Mouse (Mus musculus): ENCODE measurements around the gene Fam50b. TPM values are rescaled to one million over a fixed set of nuclear protein-coding genes. Genes with fewer than 3 reads are reported as not detected.

Gene Fam50b
- polyA plus RNA-seq, 1 experiment from 2014 or later, result not detected

DNA sequence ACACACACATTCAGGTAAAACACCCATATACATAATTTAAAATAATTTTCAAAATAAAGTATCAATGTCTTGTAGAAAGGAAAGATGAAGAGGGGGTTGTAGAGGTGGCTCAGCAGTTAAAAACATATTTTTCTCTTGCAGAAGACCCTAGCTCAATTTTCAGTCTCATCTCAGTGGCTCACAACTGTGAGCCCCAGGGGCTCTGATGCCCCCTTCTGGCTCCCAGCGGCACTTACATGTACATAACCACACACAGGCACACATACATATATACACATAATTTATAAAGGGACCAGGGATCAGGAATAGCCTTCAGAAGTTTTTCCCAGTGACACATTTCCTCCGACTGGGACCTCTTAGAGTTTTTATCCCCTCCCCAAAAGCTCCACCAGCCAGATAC is 7.6 kb upstream of the Fam50b start:
- no peaks in the 10 kb centered on the region for H3K9me3 ChIP-seq (ENCODE audit: control insufficient read depth, low read length)
- no peaks in the 10 kb centered on the region for H3K36me3 ChIP-seq (ENCODE audit: control insufficient read depth, insufficient read depth, low read length)
- no peak overlapping the region for H3K27ac ChIP-seq (replicated peaks; ENCODE audit: low read depth, low read length)
- no peak overlapping the region for H3K4me2 ChIP-seq (ENCODE audit: low read length)
- 0 out of 2 replicates have a peak, but pooled peaks cover 7% of the 10 kb centered on the region for H3K4me1 ChIP-seq (ENCODE audit: control insufficient read depth, insufficient read depth, low read length)
- no peak overlapping the region for H3K4me3 ChIP-seq (replicated peaks; ENCODE audit: low read depth, low read length)
- ATAC-seq (ENCODE audit: low FRiP score, low TSS enrichment), result no peak
- WGBS, result 92% methylated on average over 2 of the region's 2 CpGs
- H3K9ac ChIP-seq (replicated peaks; ENCODE audit: low read length), result no peak overlapping the region
- DNase-seq, result no peak
- no peaks in the 10 kb centered on the region for H3K27me3 ChIP-seq (ENCODE audit: control insufficient read depth, insufficient read depth, low read length)

DNA sequence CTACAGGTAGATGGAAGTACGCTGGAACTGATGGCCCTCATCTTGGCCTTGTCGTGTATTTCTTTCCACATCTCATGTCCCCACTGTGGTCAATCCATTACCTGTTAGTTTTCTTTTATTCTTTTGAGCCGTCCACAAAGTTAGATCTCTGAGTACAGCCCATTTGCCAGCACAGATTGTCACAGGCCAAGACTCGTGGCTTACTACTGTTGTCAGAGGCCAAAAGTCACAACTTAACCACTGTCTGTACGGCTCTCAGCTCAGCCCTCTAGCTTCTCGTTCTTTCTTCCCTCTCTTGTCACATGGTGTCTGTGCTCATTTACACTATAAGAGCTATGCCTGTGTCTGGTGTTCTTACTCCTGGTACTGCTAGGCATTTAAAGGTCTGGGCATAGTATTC is 3.1 kb upstream of the Fam50b start:
- no peak for ATAC-seq (ENCODE audit: low FRiP score, low TSS enrichment)

DNA sequence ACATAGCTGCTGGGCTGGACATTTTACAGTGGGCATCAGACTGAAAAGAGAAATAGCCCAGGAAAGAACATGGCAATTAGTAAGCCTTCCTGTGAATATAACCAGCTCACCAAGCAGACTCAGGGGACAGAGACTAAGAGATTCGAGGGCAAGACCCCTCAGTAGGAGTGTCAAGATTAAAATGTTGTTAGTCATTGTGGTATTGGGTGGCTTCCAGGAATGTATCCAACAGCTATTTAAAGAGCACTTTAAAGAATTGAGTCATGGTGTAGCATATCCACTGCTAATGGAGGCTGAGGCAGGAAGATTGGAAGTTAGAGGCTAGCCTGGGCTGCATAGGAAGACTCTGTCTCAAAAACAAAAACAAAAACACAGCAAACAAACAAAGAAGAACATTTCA is 870 bp upstream of the Fam50b start:
- Histone ChIP-seq H3K4me3 (replicated peaks; ENCODE audit: low read depth, low read length) (no peak overlapping the region), H3K4me2 (ENCODE audit: low read length) (no peak overlapping the region), H3K27ac (replicated peaks; ENCODE audit: low read depth, low read length) (no peak overlapping the region), H3K9ac (replicated peaks; ENCODE audit: low read length) (no peak overlapping the region), H3K9me3 (ENCODE audit: control insufficient read depth, low read length) (no peaks in the 10 kb centered on the region), H3K4me1 (ENCODE audit: control insufficient read depth, insufficient read depth, low read length) (no peaks in the 10 kb centered on the region), H3K27me3 (ENCODE audit: control insufficient read depth, insufficient read depth, low read length) (no peaks in the 10 kb centered on the region), H3K36me3 (ENCODE audit: control insufficient read depth, insufficient read depth, low read length) (no peaks in the 10 kb centered on the region)
- ATAC-seq (ENCODE audit: low FRiP score, low TSS enrichment) (no peak), DNase-seq (no peak)
- 58% methylated on average over 1 of the region's 1 CpGs for whole genome bisulfite sequencing

More for the DNA sequence above, 3.1 kb upstream of the Fam50b start:
- no peaks in the 10 kb centered on the region for H3K36me3 ChIP-seq (ENCODE audit: control insufficient read depth, insufficient read depth, low read length)
- no peak overlapping the region for H3K27ac ChIP-seq (replicated peaks; ENCODE audit: low read depth, low read length)
- DNase-seq, result no peak
- H3K4me3 ChIP-seq (replicated peaks; ENCODE audit: low read depth, low read length), result no peak overlapping the region
- H3K4me2 ChIP-seq (ENCODE audit: low read length), result no peak overlapping the region
- H3K9ac ChIP-seq (replicated peaks; ENCODE audit: low read length), result no peak overlapping the region
- H3K27me3 ChIP-seq (ENCODE audit: control insufficient read depth, insufficient read depth, low read length), result no peaks in the 10 kb centered on the region
- H3K9me3 ChIP-seq (ENCODE audit: control insufficient read depth, low read length), result no peaks in the 10 kb centered on the region
- 90% methylated on average over 6 of the region's 6 CpGs for WGBS
- no peaks in the 10 kb centered on the region for H3K4me1 ChIP-seq (ENCODE audit: control insufficient read depth, insufficient read depth, low read length)

DNA sequence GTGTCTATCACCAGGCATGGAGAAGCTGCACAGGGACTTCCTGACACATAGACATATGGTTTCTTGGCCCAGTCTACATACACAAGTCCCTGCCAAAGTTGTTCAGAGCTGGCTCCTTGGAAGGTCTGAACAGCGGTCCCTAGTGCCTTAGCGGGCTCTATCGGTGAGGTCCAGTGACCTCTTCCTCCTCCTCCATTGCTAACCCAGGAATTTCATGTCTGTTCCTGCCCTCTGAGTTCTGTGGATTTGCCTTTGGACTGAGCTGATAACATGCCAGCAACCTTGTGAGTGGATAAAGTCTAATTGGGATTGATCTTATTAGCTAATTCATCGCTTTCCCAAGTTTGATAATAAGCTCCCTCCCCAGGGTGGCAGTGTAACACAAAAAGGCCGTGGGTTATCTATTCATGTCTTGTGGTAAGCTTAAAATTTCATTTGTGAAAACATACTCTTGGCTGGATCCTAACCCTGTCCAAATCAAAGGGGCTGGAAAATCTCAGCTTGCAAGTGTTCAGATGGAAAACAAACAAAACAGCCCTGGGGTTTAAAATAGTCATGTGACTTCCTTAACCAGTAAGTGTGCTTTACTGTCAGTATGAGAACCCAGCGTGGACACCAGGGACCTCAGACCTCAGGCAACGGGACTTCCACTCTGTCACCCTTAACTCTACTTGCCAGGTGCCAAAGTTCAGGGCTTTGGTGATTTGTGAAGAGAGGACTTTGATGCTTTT is 3.5 kb downstream of the Fam50b start:
- 72% methylated on average over 7 of the region's 7 CpGs for WGBS
- no peak overlapping the region for H3K4me3 ChIP-seq (replicated peaks; ENCODE audit: low read depth, low read length)
- no peak for ATAC-seq (ENCODE audit: low FRiP score, low TSS enrichment)
- no peak overlapping the region for H3K9ac ChIP-seq (replicated peaks; ENCODE audit: low read length)
- H3K27ac ChIP-seq (replicated peaks; ENCODE audit: low read depth, low read length), result no peak overlapping the region
- no peak for DNase-seq
- no peak overlapping the region for H3K4me2 ChIP-seq (ENCODE audit: low read length)
- H3K4me1 ChIP-seq (ENCODE audit: control insufficient read depth, insufficient read depth, low read length), result no peaks in the 10 kb centered on the region
- no peaks in the 10 kb centered on the region for H3K9me3 ChIP-seq (ENCODE audit: control insufficient read depth, low read length)
- H3K27me3 ChIP-seq (ENCODE audit: control insufficient read depth, insufficient read depth, low read length), result no peaks in the 10 kb centered on the region
- H3K36me3 ChIP-seq (ENCODE audit: control insufficient read depth, insufficient read depth, low read length), result no peaks in the 10 kb centered on the region

DNA sequence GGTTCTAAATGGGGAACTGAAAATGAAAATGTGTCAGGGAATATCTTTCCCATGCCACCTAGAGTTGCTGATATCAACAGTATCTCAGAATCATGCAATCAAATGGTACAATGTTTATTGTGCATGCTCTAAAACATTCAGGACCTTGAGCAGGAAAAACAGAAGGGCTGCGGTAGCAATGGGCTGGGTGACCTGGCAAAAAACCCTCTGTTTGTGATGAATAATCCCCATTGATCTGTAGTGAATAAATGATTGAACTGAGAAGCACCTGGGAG is 4.0 kb downstream of the Fam50b start:
- H3K4me2 ChIP-seq (ENCODE audit: low read length), result no peak overlapping the region
- no peaks in the 10 kb centered on the region for H3K4me1 ChIP-seq (ENCODE audit: control insufficient read depth, insufficient read depth, low read length)
- H3K27me3 ChIP-seq (ENCODE audit: control insufficient read depth, insufficient read depth, low read length), result no peaks in the 10 kb centered on the region
- no peak overlapping the region for H3K27ac ChIP-seq (replicated peaks; ENCODE audit: low read depth, low read length)
- no peaks in the 10 kb centered on the region for H3K9me3 ChIP-seq (ENCODE audit: control insufficient read depth, low read length)
- no peaks in the 10 kb centered on the region for H3K36me3 ChIP-seq (ENCODE audit: control insufficient read depth, insufficient read depth, low read length)
- H3K9ac ChIP-seq (replicated peaks; ENCODE audit: low read length), result no peak overlapping the region
- H3K4me3 ChIP-seq (replicated peaks; ENCODE audit: low read depth, low read length), result no peak overlapping the region
- ATAC-seq (ENCODE audit: low FRiP score, low TSS enrichment) (no peak), DNase-seq (no peak)
- 71% methylated on average over 1 of the region's 1 CpGs for WGBS

DNA sequence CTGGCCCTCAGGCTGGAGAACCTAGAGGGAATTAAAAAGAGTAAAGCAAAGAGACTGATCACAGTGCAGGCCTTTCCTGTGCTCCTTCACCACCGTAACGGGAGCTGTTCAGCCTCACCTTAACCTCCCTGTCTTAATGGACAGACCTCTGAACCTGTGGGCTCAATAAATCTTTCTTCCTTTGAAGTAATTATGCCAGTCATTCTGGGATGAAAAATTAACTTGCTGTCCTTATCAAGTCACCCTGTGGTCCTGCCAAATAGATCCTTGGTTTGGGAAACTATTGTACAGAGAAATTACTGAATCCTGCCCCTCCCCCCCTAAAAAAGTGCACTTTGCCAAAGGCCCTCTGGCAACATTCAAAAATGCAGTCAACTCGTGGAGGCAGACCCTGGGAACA is 4.4 kb downstream of the Fam50b start:
- WGBS, result 80% methylated on average over 3 of the region's 3 CpGs
- no peak overlapping the region for H3K27ac ChIP-seq (replicated peaks; ENCODE audit: low read depth, low read length)

DNA sequence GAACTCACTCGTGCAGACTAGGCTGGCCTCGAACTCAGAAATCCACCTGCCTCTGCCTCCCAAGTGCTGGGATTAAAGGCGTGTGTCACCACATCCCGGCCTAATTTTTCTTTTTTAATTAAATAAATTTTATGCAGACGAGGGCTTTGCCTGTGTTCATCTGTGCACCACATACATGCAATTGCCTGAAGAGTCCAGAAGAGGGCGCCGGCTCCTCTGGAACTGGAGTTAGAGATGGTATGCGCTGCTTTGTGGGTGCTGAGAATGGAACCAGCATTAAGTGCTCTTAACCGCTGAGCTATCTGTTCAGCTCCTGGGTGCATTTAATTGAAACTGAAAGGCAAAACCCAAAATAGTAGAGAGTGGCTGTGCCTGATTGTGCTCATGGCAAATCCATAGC is 6.6 kb downstream of the Fam50b start:
- no peaks in the 10 kb centered on the region for H3K27me3 ChIP-seq (ENCODE audit: control insufficient read depth, insufficient read depth, low read length)
- WGBS, result 90% methylated on average over 9 of the region's 9 CpGs
- no peak for ATAC-seq (ENCODE audit: low FRiP score, low TSS enrichment)

More for the DNA sequence above, 4.4 kb downstream of the Fam50b start:
- H3K9me3 ChIP-seq (ENCODE audit: control insufficient read depth, low read length), result no peaks in the 10 kb centered on the region
- no peaks in the 10 kb centered on the region for H3K36me3 ChIP-seq (ENCODE audit: control insufficient read depth, insufficient read depth, low read length)
- ATAC-seq (ENCODE audit: low FRiP score, low TSS enrichment) (no peak), DNase-seq (no peak)
- no peak overlapping the region for H3K4me2 ChIP-seq (ENCODE audit: low read length)
- H3K27me3 ChIP-seq (ENCODE audit: control insufficient read depth, insufficient read depth, low read length), result no peaks in the 10 kb centered on the region
- no peak overlapping the region for H3K4me3 ChIP-seq (replicated peaks; ENCODE audit: low read depth, low read length)
- H3K9ac ChIP-seq (replicated peaks; ENCODE audit: low read length), result no peak overlapping the region
- no peaks in the 10 kb centered on the region for H3K4me1 ChIP-seq (ENCODE audit: control insufficient read depth, insufficient read depth, low read length)

DNA sequence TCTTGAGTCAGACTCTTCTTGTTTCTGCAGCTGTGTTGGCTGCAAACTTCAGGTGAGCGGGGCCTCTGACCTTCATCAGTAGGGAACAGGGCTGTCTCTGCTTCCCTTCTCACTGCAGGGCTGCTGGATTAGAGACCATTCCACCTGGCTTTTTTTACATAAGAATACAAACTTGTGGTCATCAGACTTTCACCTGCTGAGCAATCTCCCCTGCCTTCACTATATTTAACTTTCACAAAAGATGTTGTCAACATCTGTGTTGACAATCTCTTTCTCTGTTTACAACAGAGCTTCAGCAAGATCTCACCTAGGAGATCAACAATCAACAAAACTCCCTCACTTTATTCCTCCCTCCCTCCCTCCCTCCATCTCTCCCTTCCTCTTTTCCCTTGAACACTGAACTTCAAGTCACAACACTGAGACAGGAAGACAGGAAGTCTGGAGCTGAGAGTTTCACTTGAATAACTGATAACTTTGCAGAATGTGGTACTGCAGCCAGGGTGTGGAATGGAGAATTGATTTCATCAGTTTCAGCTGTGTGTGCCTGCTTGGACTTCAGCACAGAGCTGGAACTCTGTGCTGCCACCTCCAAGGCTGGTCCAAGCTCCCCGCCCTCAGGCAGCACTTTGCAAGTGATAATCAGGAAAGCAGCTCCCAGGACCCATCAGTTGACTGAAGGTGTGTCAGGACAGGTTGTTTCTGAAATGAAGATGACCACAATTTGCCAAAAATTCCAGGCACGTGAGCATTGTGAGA is 7.3 kb downstream of the Fam50b start:
- DNase-seq (no peak), ATAC-seq (ENCODE audit: low FRiP score, low TSS enrichment) (no peak)
- Histone ChIP-seq H3K9me3 (ENCODE audit: control insufficient read depth, low read length) (no peaks in the 10 kb centered on the region), H3K4me2 (ENCODE audit: low read length) (no peak overlapping the region), H3K9ac (replicated peaks; ENCODE audit: low read length) (no peak overlapping the region), H3K27me3 (ENCODE audit: control insufficient read depth, insufficient read depth, low read length) (no peaks in the 10 kb centered on the region), H3K36me3 (ENCODE audit: control insufficient read depth, insufficient read depth, low read length) (no peaks in the 10 kb centered on the region), H3K4me1 (ENCODE audit: control insufficient read depth, insufficient read depth, low read length) (no peaks in the 10 kb centered on the region), H3K27ac (replicated peaks; ENCODE audit: low read depth, low read length) (no peak overlapping the region), H3K4me3 (replicated peaks; ENCODE audit: low read depth, low read length) (no peak overlapping the region)
- WGBS, result 83% methylated on average over 3 of the region's 3 CpGs

More for the DNA sequence above, 6.6 kb downstream of the Fam50b start:
- Histone ChIP-seq H3K27ac (replicated peaks; ENCODE audit: low read depth, low read length) (no peak overlapping the region), H3K9ac (replicated peaks; ENCODE audit: low read length) (no peak overlapping the region), H3K36me3 (ENCODE audit: control insufficient read depth, insufficient read depth, low read length) (no peaks in the 10 kb centered on the region), H3K4me2 (ENCODE audit: low read length) (no peak overlapping the region), H3K4me1 (ENCODE audit: control insufficient read depth, insufficient read depth, low read length) (no peaks in the 10 kb centered on the region), H3K9me3 (ENCODE audit: control insufficient read depth, low read length) (no peaks in the 10 kb centered on the region), H3K4me3 (replicated peaks; ENCODE audit: low read depth, low read length) (no peak overlapping the region)
- DNase-seq, result no peak

DNA sequence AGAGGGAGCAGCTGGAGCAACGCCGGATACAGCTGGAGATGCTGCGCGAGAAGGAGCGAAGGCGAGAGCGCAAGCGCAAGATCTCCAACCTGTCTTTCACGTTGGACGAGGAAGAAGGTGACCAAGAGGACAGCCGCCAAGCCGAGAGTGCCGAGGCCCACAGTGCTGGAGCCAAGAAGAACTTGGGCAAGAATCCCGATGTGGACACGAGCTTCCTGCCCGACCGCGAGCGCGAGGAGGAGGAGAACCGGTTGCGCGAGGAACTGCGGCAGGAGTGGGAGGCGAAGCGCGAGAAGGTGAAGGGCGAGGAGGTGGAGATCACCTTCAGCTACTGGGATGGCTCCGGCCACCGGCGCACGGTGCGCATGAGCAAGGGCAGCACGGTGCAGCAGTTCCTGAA is 12.2 kb downstream of the Fam50b start:
- Histone ChIP-seq H3K27me3 (ENCODE audit: control insufficient read depth, insufficient read depth, low read length) (no peaks in the 10 kb centered on the region), H3K4me1 (ENCODE audit: control insufficient read depth, insufficient read depth, low read length) (no peaks in the 10 kb centered on the region), H3K9ac (replicated peaks; ENCODE audit: low read length) (no peak overlapping the region), H3K36me3 (ENCODE audit: control insufficient read depth, insufficient read depth, low read length) (no peaks in the 10 kb centered on the region), H3K9me3 (ENCODE audit: control insufficient read depth, low read length) (no peaks in the 10 kb centered on the region), H3K4me3 (replicated peaks; ENCODE audit: low read depth, low read length) (no peak overlapping the region), H3K4me2 (ENCODE audit: low read length) (no peak overlapping the region), H3K27ac (replicated peaks; ENCODE audit: low read depth, low read length) (no peak overlapping the region)
- 93% methylated on average over 34 of the region's 34 CpGs for WGBS
- DNase-seq (no peak), ATAC-seq (ENCODE audit: low FRiP score, low TSS enrichment) (no peak)
